Mouse (Mus musculus): ENCODE results near the gene Foxp1. TPM values are rescaled to one million over a fixed set of nuclear protein-coding genes. Genes with fewer than 3 reads are reported as not detected.

The Foxp1 gene
- polyA plus RNA-seq (2015; fragmentation: Nextera tagmentation; extraction: Ambion mirVana) = 67.3 and 77.5 TPM in 2 replicates

GRCm38 (mm10) chr6:99522359-99523108 lies at the start of gene Foxp1:
TSS of gene Foxp1 (minus strand) at chr6:99522721.
- Histone ChIP-seq H3K4me3 (replicated peaks) (peak within 1 kb of the TSS; percentile 81), H3K4me2 (replicated peaks) (peak within 1 kb of the TSS; percentile 94), H3K36me3 (no peaks in the 10 kb centered on the region), H3K27me3 (no peaks in the 10 kb centered on the region), H3K27ac (replicated peaks) (peak within 1 kb of the TSS; percentile 98), H3K9me3 (replicated peaks) (no peaks in the 10 kb centered on the region), H3K9ac (peak within 1 kb of the TSS; percentile 68), H3K4me1 (peaks cover 18% of the 10 kb centered on the region; the same call in 1 of the 2 replicates)
- ATAC-seq (ENCODE audit: insufficient number of reproducible peaks, low FRiP score, low TSS enrichment, low read depth) = no peak
- WGBS = under 1% methylated on average over 69 of the region's 72 CpGs

GRCm38 (mm10) chr6:99572071-99572470 lies 49.5 kb upstream of the Foxp1 start:
- no peak for ATAC-seq (ENCODE audit: insufficient number of reproducible peaks, low FRiP score, low TSS enrichment, low read depth)
- Histone ChIP-seq H3K36me3 (no peaks in the 10 kb centered on the region), H3K4me2 (replicated peaks) (no peak overlapping the region), H3K4me1 (0 out of 2 replicates have a peak, but pooled peaks cover 3% of the 10 kb centered on the region), H3K27ac (replicated peaks) (no peak overlapping the region), H3K4me3 (replicated peaks) (no peak overlapping the region), H3K27me3 (no peaks in the 10 kb centered on the region), H3K9ac (no peak overlapping the region), H3K9me3 (replicated peaks) (no peaks in the 10 kb centered on the region)
- WGBS = 70% methylated on average over 5 of the region's 5 CpGs

GRCm38 (mm10) chr6:99566921-99567320 lies 44.4 kb upstream of the Foxp1 start:
- H3K4me3 ChIP-seq (replicated peaks) = no peak overlapping the region
- WGBS = 68% methylated on average over 8 of the region's 8 CpGs
- no peaks in the 10 kb centered on the region for H3K36me3 ChIP-seq
- H3K27ac ChIP-seq (replicated peaks) = no peak overlapping the region
- H3K9me3 ChIP-seq (replicated peaks) = no peaks in the 10 kb centered on the region
- H3K4me1 ChIP-seq = no peaks in the 10 kb centered on the region
- H3K4me2 ChIP-seq (replicated peaks) = no peak overlapping the region
- ATAC-seq (ENCODE audit: insufficient number of reproducible peaks, low FRiP score, low TSS enrichment, low read depth) = no peak
- H3K9ac ChIP-seq = no peak overlapping the region
- H3K27me3 ChIP-seq = no peaks in the 10 kb centered on the region

- H3K4me2 ChIP-seq (replicated peaks) = no peak overlapping the region
- no peak overlapping the region for H3K9ac ChIP-seq
- WGBS = 54% methylated on average over 3 of the region's 3 CpGs
- H3K4me1 ChIP-seq = no peaks in the 10 kb centered on the region
- no peak overlapping the region for H3K27ac ChIP-seq (replicated peaks)
- no peaks in the 10 kb centered on the region for H3K36me3 ChIP-seq
- no peaks in the 10 kb centered on the region for H3K9me3 ChIP-seq (replicated peaks)
- H3K4me3 ChIP-seq (replicated peaks) = no peak overlapping the region
- no peak for ATAC-seq (ENCODE audit: insufficient number of reproducible peaks, low FRiP score, low TSS enrichment, low read depth)
- no peaks in the 10 kb centered on the region for H3K27me3 ChIP-seq
Observed at GRCm38 (mm10) chr6:99564766-99565165, 42.2 kb upstream of the Foxp1 start.

- no peaks in the 10 kb centered on the region for H3K36me3 ChIP-seq
- no peaks in the 10 kb centered on the region for H3K27me3 ChIP-seq
- H3K4me2 ChIP-seq (replicated peaks) = no peak overlapping the region
- H3K27ac ChIP-seq (replicated peaks) = no peak overlapping the region
- no peak overlapping the region for H3K4me3 ChIP-seq (replicated peaks)
- H3K9me3 ChIP-seq (replicated peaks) = no peaks in the 10 kb centered on the region
- no peaks in the 10 kb centered on the region for H3K4me1 ChIP-seq
- no peak overlapping the region for H3K9ac ChIP-seq
- ATAC-seq (ENCODE audit: insufficient number of reproducible peaks, low FRiP score, low TSS enrichment, low read depth) = no peak
- WGBS = 81% methylated on average over 5 of the region's 5 CpGs
Observed at GRCm38 (mm10) chr6:99556950-99557349, 34.4 kb upstream of the Foxp1 start.

GRCm38 (mm10) chr6:99552816-99553215 lies 30.3 kb upstream of the Foxp1 start:
- Histone ChIP-seq H3K4me3 (replicated peaks) (no peak overlapping the region), H3K27me3 (no peaks in the 10 kb centered on the region), H3K9me3 (replicated peaks) (no peaks in the 10 kb centered on the region), H3K4me2 (replicated peaks) (no peak overlapping the region), H3K27ac (replicated peaks) (no peak overlapping the region), H3K36me3 (no peaks in the 10 kb centered on the region), H3K4me1 (no peaks in the 10 kb centered on the region), H3K9ac (no peak overlapping the region)
- WGBS = 71% methylated on average over 1 of the region's 1 CpGs
- ATAC-seq (ENCODE audit: insufficient number of reproducible peaks, low FRiP score, low TSS enrichment, low read depth) = no peak

GRCm38 (mm10) chr6:99546416-99546815 lies 23.9 kb upstream of the Foxp1 start:
- no peak overlapping the region for H3K4me3 ChIP-seq (replicated peaks)
- no peaks in the 10 kb centered on the region for H3K36me3 ChIP-seq
- no peak overlapping the region for H3K27ac ChIP-seq (replicated peaks)
- H3K9ac ChIP-seq = no peak overlapping the region
- no peak overlapping the region for H3K4me2 ChIP-seq (replicated peaks)
- no peaks in the 10 kb centered on the region for H3K4me1 ChIP-seq
- WGBS = 83% methylated on average over 2 of the region's 2 CpGs
- no peaks in the 10 kb centered on the region for H3K27me3 ChIP-seq
- H3K9me3 ChIP-seq (replicated peaks) = no peaks in the 10 kb centered on the region
- no peak for ATAC-seq (ENCODE audit: insufficient number of reproducible peaks, low FRiP score, low TSS enrichment, low read depth)

GRCm38 (mm10) chr6:99545437-99545836 lies 22.9 kb upstream of the Foxp1 start:
- H3K9me3 ChIP-seq (replicated peaks) = no peaks in the 10 kb centered on the region
- H3K27me3 ChIP-seq = no peaks in the 10 kb centered on the region
- H3K27ac ChIP-seq (replicated peaks) = no peak overlapping the region
- no peaks in the 10 kb centered on the region for H3K36me3 ChIP-seq
- H3K9ac ChIP-seq = no peak overlapping the region
- no peak overlapping the region for H3K4me3 ChIP-seq (replicated peaks)
- no peak overlapping the region for H3K4me2 ChIP-seq (replicated peaks)
- no peaks in the 10 kb centered on the region for H3K4me1 ChIP-seq
- WGBS = 68% methylated on average over 6 of the region's 6 CpGs
- ATAC-seq (ENCODE audit: insufficient number of reproducible peaks, low FRiP score, low TSS enrichment, low read depth) = no peak

- Histone ChIP-seq H3K9me3 (replicated peaks) (no peaks in the 10 kb centered on the region), H3K4me2 (replicated peaks) (no peak overlapping the region), H3K4me3 (replicated peaks) (no peak overlapping the region), H3K9ac (no peak overlapping the region), H3K27ac (replicated peaks) (no peak overlapping the region), H3K4me1 (peaks cover 3% of the 10 kb centered on the region; the same call in 1 of the 2 replicates), H3K36me3 (no peaks in the 10 kb centered on the region), H3K27me3 (no peaks in the 10 kb centered on the region)
- no peak for ATAC-seq (ENCODE audit: insufficient number of reproducible peaks, low FRiP score, low TSS enrichment, low read depth)
- WGBS = 25% methylated on average over 3 of the region's 3 CpGs
Observed at GRCm38 (mm10) chr6:99541105-99541504, 18.6 kb upstream of the Foxp1 start.

- 64% methylated on average over 6 of the region's 6 CpGs for WGBS
- Histone ChIP-seq H3K4me2 (replicated peaks) (no peak overlapping the region), H3K27ac (replicated peaks) (no peak overlapping the region), H3K27me3 (no peaks in the 10 kb centered on the region), H3K4me1 (peaks cover 3% of the 10 kb centered on the region; the same call in 1 of the 2 replicates), H3K36me3 (no peaks in the 10 kb centered on the region), H3K4me3 (replicated peaks) (no peak overlapping the region), H3K9me3 (replicated peaks) (no peaks in the 10 kb centered on the region), H3K9ac (no peak overlapping the region)
- ATAC-seq (ENCODE audit: insufficient number of reproducible peaks, low FRiP score, low TSS enrichment, low read depth) = no peak
Observed at GRCm38 (mm10) chr6:99540653-99541052, 18.1 kb upstream of the Foxp1 start.

- 68% methylated on average over 5 of the region's 5 CpGs for WGBS
- no peak overlapping the region for H3K4me2 ChIP-seq (replicated peaks)
- no peaks in the 10 kb centered on the region for H3K36me3 ChIP-seq
- no peaks in the 10 kb centered on the region for H3K27me3 ChIP-seq
- H3K27ac ChIP-seq (replicated peaks) = no peak overlapping the region
- H3K4me3 ChIP-seq (replicated peaks) = no peak overlapping the region
- no peaks in the 10 kb centered on the region for H3K9me3 ChIP-seq (replicated peaks)
- no peak overlapping the region for H3K9ac ChIP-seq
- ATAC-seq (ENCODE audit: insufficient number of reproducible peaks, low FRiP score, low TSS enrichment, low read depth) = no peak
- H3K4me1 ChIP-seq = peaks cover 3% of the 10 kb centered on the region; the same call in 1 of the 2 replicates
Observed at GRCm38 (mm10) chr6:99540146-99540545, 17.6 kb upstream of the Foxp1 start.
